Mouse (Mus musculus): ENCODE data around the gene Zdhhc1. TPM values are rescaled to one million over a fixed set of nuclear protein-coding genes. Genes with fewer than 3 reads are reported as not detected.

The Zdhhc1 gene
- total and polyA plus RNA-seq, 3 experiments: 4.9 to 11.5 TPM; not detected in 1

DNA sequence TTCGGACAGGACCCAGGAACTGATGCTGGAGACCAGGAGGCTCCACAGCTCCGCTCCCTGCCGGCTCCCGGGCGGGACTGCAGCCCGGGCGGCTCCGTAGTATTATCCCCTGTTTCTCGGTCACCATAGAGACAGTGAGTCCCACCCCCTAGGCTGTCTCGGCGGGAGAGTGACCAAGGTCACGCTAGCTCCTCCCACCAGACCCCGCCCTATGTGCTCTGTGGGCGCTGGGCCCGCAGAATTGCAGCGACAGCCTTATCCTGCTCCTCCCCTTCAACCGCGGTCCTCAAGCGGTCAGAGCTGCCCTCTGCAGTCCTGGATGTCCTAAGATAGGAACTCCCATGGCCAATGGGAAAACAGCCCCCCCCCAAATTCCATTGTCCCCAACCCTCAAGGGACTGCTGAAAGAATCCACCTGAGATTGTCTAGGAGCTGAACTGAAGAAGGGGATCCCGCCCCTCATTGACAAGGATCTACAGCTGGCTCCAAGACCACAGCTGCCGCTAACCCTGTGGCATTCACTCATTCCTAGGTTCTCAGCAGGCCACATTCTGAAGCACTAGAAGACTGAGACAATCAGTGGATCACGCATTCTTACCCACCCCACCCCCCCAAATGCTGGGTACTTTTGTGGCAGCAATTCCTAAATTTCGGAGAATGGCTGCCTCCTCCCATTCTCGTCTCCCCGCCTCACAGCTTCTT lies 25.2 kb downstream of the Zdhhc1 start, which contains the start of gene Tppp3:
Gene Tppp3, minus strand, starts transcription at position 213 of the 702 bp plus-strand sequence.
- Histone ChIP-seq H3K79me2 (ENCODE audit: control insufficient read depth, insufficient read depth, low read length, poor library complexity) (no peaks in the 10 kb centered on the region), H3K4me1 (ENCODE audit: control insufficient read depth in 1 of 2, insufficient read depth in 2 of 2, low read length in 2 of 2) (peaks cover 0 to 3% of the 10 kb centered on the region in 2 experiments; a peak in 1 of 4 replicates), H3K9me3 (replicated peaks; ENCODE audit: insufficient read depth, low read length) (no peaks in the 10 kb centered on the region), H3K36me3 (ENCODE audit: control insufficient read depth in 1 of 2, insufficient read depth in 2 of 2, low read length in 2 of 2) (no peaks in the 10 kb centered on the region), H3K4me3 (ENCODE audit: control insufficient read depth in 1 of 2, insufficient read depth in 1 of 2, low read depth in 2 of 2, low read length in 2 of 2) (no peak within 1 kb of the TSS), H3K9ac (ENCODE audit: control insufficient read depth, low read depth, low read length, poor library complexity, severe bottlenecking) (no peak within 1 kb of the TSS), H3K27me3 (ENCODE audit: control insufficient read depth in 1 of 2, insufficient read depth in 2 of 2, low read length in 2 of 2) (no peaks in the 10 kb centered on the region), H3K27ac (ENCODE audit: control insufficient read depth, low read depth, low read length) (no peak within 1 kb of the TSS)
- DNase-seq (ENCODE audit: low read depth, low spot score): no peak
- TF ChIP-seq CHD1 (IDR thresholded peaks at IDR 0.05; ENCODE audit: low read depth, low read length) (no peak), TCF12 (IDR thresholded peaks at IDR 0.05; ENCODE audit: low read depth, low read length) (no peak), ZNF384 (IDR thresholded peaks at IDR 0.05; ENCODE audit: low read depth, low read length) (no peak), ELF1 (IDR thresholded peaks at IDR 0.05; ENCODE audit: low read depth, low read length) (no peak), NELFE (IDR thresholded peaks at IDR 0.05; ENCODE audit: low read depth, low read length) (no peak), E2F4 (IDR thresholded peaks at IDR 0.05; ENCODE audit: borderline replicate concordance, low read depth, low read length) (no peak), CTCF (IDR thresholded peaks at IDR 0.05 in 2 of 3, conservative IDR thresholded peaks at IDR 0.05 in 1 of 3; ENCODE audit: control insufficient read depth in 1 of 3, insufficient read depth in 1 of 3, low read depth in 2 of 3, low read length in 3 of 3, poor library complexity in 1 of 3, severe bottlenecking in 1 of 3) (no peak), SIN3A (IDR thresholded peaks at IDR 0.05; ENCODE audit: low read length) (no peak), TAL1 (IDR thresholded peaks at IDR 0.05; ENCODE audit: low read length) (no peak), ZKSCAN1 (IDR thresholded peaks at IDR 0.05; ENCODE audit: low read depth, low read length) (no peak), POLR2AphosphoS5 (IDR thresholded peaks at IDR 0.05; ENCODE audit: borderline replicate concordance, low read depth, low read length) (no peak), MAZ (IDR thresholded peaks at IDR 0.05; ENCODE audit: low read depth, low read length) (no peak), USF2 (IDR thresholded peaks at IDR 0.05; ENCODE audit: borderline replicate concordance in 1 of 2, insufficient read depth in 1 of 2, low read depth in 1 of 2, low read length in 2 of 2) (no peak), GATA1 (IDR thresholded peaks at IDR 0.05; ENCODE audit: low read depth, low read length) (no peak), EP300 (IDR thresholded peaks at IDR 0.05; ENCODE audit: low read depth in 1 of 2, low read length in 2 of 2) (no peak), HCFC1 (IDR thresholded peaks at IDR 0.05; ENCODE audit: low read depth, low read length) (no peak), ZMIZ1 (IDR thresholded peaks at IDR 0.05; ENCODE audit: low read depth, low read length) (no peak)

DNA sequence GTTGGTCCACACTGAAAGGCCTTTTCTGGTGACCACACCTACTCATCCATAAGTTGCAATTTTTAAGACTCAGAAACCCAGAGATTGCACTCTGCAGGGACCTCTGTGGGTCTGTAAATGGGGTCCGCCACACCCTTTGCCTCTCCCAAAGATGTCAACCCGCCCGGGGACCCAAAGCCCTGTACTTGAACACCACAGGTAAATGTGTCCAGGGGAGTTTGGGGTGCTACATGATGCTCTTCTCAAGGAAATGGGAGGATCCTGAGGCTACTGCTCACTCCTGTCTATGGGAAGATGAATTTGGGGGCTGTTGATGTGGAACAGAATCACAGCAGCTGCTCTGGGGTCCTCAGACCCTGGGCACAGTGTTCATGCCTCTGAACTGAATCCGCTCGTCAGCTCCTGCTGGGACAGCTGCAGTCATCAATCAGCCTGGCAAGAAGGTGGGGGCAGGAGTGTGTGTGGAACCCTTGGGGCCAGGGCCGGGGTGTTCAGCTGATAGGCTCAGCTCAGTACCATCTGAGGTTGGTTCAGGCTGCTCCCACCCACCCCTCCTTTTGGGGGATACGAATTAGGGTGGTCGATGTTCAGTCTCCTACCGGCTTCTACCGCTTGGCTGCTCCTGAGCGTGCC lies 25.9 kb downstream of the Zdhhc1 start:
- TF ChIP-seq BHLHE40 (IDR thresholded peaks at IDR 0.05; ENCODE audit: borderline replicate concordance, low read depth, low read length) (no peak), HCFC1 (IDR thresholded peaks at IDR 0.05; ENCODE audit: low read depth, low read length) (no peak), MAX (IDR thresholded peaks at IDR 0.05; ENCODE audit: low read length) (no peak), TBP (IDR thresholded peaks at IDR 0.05; ENCODE audit: low read depth, low read length) (no peak), UBTF (IDR thresholded peaks at IDR 0.05; ENCODE audit: borderline replicate concordance, insufficient read depth, low read depth, low read length) (no peak), NELFE (IDR thresholded peaks at IDR 0.05; ENCODE audit: low read depth, low read length) (no peak), ETS1 (IDR thresholded peaks at IDR 0.05; ENCODE audit: low read depth, low read length) (no peak), CHD1 (IDR thresholded peaks at IDR 0.05; ENCODE audit: low read depth, low read length) (no peak), MYC (IDR thresholded peaks at IDR 0.05; ENCODE audit: low read depth, low read length) (no peak), TAL1 (IDR thresholded peaks at IDR 0.05; ENCODE audit: low read length) (no peak), RAD21 (IDR thresholded peaks at IDR 0.05; ENCODE audit: low read depth, low read length) (no peak), ELF1 (IDR thresholded peaks at IDR 0.05; ENCODE audit: low read depth, low read length) (no peak), KAT2A (conservative IDR thresholded peaks at IDR 0.05; ENCODE audit: low read depth, low read length) (no peak), TCF12 (IDR thresholded peaks at IDR 0.05; ENCODE audit: low read depth, low read length) (no peak)
- Histone ChIP-seq H3K79me2 (ENCODE audit: control insufficient read depth, insufficient read depth, low read length, poor library complexity) (no peaks in the 10 kb centered on the region), H3K4me1 (ENCODE audit: control insufficient read depth in 1 of 2, insufficient read depth in 2 of 2, low read length in 2 of 2) (peaks cover 0 to 3% of the 10 kb centered on the region in 2 experiments; a peak in 1 of 4 replicates), H3K4me3 (ENCODE audit: control insufficient read depth in 1 of 2, insufficient read depth in 1 of 2, low read depth in 2 of 2, low read length in 2 of 2) (no peak overlapping the region), H3K9ac (ENCODE audit: control insufficient read depth, low read depth, low read length, poor library complexity, severe bottlenecking) (no peak overlapping the region), H3K36me3 (ENCODE audit: control insufficient read depth in 1 of 2, insufficient read depth in 2 of 2, low read length in 2 of 2) (no peaks in the 10 kb centered on the region), H3K27ac (ENCODE audit: control insufficient read depth, low read depth, low read length) (no peak overlapping the region), H3K27me3 (ENCODE audit: control insufficient read depth in 1 of 2, insufficient read depth in 2 of 2, low read length in 2 of 2) (no peaks in the 10 kb centered on the region), H3K9me3 (replicated peaks; ENCODE audit: insufficient read depth, low read length) (no peaks in the 10 kb centered on the region)
- DNase-seq (ENCODE audit: low read depth, low spot score): no peak

Measured in MEL (cell line).